Mouse (Mus musculus) heart, postnatal 10 days (tissue): ENCODE measurements around the gene Ddah2. TPM values are rescaled to one million over a fixed set of nuclear protein-coding genes. Genes with fewer than 3 reads are reported as not detected.
A peak's percentile ranks its signal among the peaks of the same experiment; 100 is the strongest.

ENCODE experiments used
- DNase-seq, 2 experiments: peaks; one replicate each; pipeline ENCODE4 v3.0.0; 2021
- intact Hi-C: fragments of 180-260 bp; cut with DNase I; formaldehyde crosslinking; loops from one replicate; pipeline ENCODE4 v1.15.1; 2025
- total RNA-seq, 2 experiments: library from RNA; stranded (reverse); gene quantifications; 2 replicates each; pipeline ENCODE4 v1.2.3; 2021

Gene Ddah2
- total RNA-seq, 2 experiments from 2014 or later, result 84.5 to 86.1 TPM

- DNase-seq, result no peak
- intact Hi-C loops, result no loop called here
Measured at GRCm38 (mm10) chr17:35094475-35095365, 35.9 kb downstream of the Ddah2 start.

- no peak for DNase-seq
- intact Hi-C loops, result no loop called here
Measured at GRCm38 (mm10) chr17:35096597-35096996, 37.8 kb downstream of the Ddah2 start.

- DNase-seq, result peak in 1 of 2 experiments; percentile 41
- intact Hi-C loops, result no loop called here
Measured at GRCm38 (mm10) chr17:35097164-35097655, 38.4 kb downstream of the Ddah2 start.

- DNase-seq, result no peak
- intact Hi-C loops, result no loop called here
Measured at GRCm38 (mm10) chr17:35100196-35100765, 41.4 kb downstream of the Ddah2 start.

DNA sequence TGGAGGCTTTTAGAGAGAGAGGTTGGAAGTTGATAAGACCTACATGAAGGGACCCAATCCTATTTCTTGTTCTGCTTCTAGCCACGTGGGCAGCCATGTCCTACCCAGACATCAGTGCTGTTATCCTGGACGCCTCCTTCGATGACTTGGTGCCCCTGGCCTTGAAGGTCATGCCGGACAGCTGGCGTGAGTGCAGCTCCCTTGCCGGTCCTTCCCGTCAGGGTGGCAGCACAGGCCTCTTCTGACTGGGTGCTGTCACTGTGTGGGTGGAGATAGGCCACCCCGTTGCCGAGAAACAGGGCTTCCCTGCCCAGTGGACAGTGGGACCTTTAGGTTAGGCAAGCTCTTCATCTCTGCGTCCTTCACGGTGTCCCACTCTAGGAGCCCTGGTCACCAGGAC, 42.3 kb downstream of the Ddah2 start:
- DNase-seq, result no peak
- intact Hi-C loops, result no loop called here

GRCm38 (mm10) chr17:35102299-35102698, 43.5 kb downstream of the Ddah2 start:
- intact Hi-C loops, result no loop called here
- no peak for DNase-seq

GRCm38 (mm10) chr17:35103221-35103690, 44.4 kb downstream of the Ddah2 start:
- intact Hi-C loops, result no loop called here

DNA sequence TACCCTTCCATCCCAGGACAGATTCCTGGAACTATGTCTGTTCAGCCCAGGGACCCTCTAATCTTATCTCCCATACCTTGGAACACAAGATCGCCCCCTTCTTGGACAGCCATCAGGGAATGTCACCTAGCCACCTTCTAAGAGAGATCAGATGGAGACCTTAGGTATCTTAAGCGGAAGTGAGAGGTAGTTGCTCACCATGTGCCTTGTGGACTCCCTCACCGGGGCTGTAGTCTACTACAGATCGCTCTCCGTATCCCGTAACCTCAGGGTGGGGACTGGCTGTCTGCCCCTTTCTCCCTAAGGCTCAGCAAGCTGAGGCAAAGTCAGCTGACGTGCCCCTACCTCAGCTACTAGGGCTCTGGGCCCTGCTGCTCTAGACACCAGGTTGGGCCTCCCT, 45.2 kb downstream of the Ddah2 start:
- no peak for DNase-seq
- intact Hi-C loops, result no loop called here

More at GRCm38 (mm10) chr17:35103221-35103690, 44.4 kb downstream of the Ddah2 start:
- DNase-seq, result no peak

DNA sequence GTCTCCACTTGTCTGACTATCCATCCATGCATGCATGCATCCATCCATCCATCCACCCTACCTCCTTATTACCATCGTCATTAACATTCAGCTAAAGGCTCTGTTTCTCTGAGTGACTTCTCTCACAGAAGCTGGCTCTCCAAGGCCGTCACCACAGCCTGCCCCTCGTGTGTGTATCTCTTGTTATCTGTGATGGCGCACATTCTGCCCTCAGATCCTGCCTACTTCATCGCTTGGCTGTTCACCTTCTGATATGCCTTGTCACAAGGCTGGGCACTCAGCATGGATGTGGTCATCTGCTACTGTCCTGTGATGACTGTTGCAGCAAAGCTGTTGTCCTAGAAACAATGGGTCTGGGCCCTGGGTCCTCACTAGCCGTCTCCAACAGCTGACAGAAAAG, 45.9 kb downstream of the Ddah2 start:
- DNase-seq, result no peak

GRCm38 (mm10) chr17:35105740-35106389, 47.0 kb downstream of the Ddah2 start:
- peak; percentile 47 to 50 for DNase-seq
- intact Hi-C loops, result loop anchor here (1.0 to 5.0 kb wide), 2 partner anchors 44 to 85 kb away; no protein-coding TSS in a partner anchor

More for the DNA sequence above, 45.9 kb downstream of the Ddah2 start:
- intact Hi-C loops, result loop anchor here (5.0 kb wide), 1 partner anchor 42 kb away; no protein-coding TSS in a partner anchor

GRCm38 (mm10) chr17:35106522-35106921, 47.7 kb downstream of the Ddah2 start:
- no peak for DNase-seq
- intact Hi-C loops, result loop anchor here (1.0 to 5.0 kb wide), 2 partner anchors 44 to 85 kb away; no protein-coding TSS in a partner anchor

- intact Hi-C loops, result loop anchor here (5.0 kb wide), 1 partner anchor 46 kb away; no protein-coding TSS in a partner anchor
- DNase-seq, result no peak
Measured at GRCm38 (mm10) chr17:35108097-35108496, 49.3 kb downstream of the Ddah2 start, which contains the start of gene Ly6g5c. TSS of gene Ly6g5c (plus strand) at chr17:35108279.

Other genes with a start within 250 kb of the Ddah2 start
- gene Stk19, start 222.1 kb upstream of the Ddah2 start, total RNA-seq, result 10 to 100 TPM; 12.5 to 13.5 TPM
- gene Dxo, start 222.0 kb upstream of the Ddah2 start, total RNA-seq, result 10 to 100 TPM; 16.9 to 20.5 TPM
- 10 to 100 TPM; 27.6 to 29.3 TPM for gene Skiv2l, start 208.8 kb upstream of the Ddah2 start, total RNA-seq
- gene Nelfe, start 208.6 kb upstream of the Ddah2 start, total RNA-seq, result 10 to 100 TPM; 21.0 to 21.3 TPM
- gene Cfb, start 196.5 kb upstream of the Ddah2 start, total RNA-seq, result 1 to 10 TPM; 3.5 to 7.0 TPM
- 1 to 10 TPM; 5.5 to 9.3 TPM for gene Zbtb12, start 179.6 kb upstream of the Ddah2 start, total RNA-seq
- gene Gm20547, start 177.0 kb upstream of the Ddah2 start, total RNA-seq, result not detected
- 1 to 10 TPM; 3.1 to 5.6 TPM for gene C2, start 160.8 kb upstream of the Ddah2 start, total RNA-seq
- 10 to 100 TPM; 52.4 to 58.2 TPM for gene Ehmt2, start 160.6 kb upstream of the Ddah2 start, total RNA-seq
- gene Slc44a4, start 144.6 kb upstream of the Ddah2 start, total RNA-seq, result not detected
- gene Neu1, start 127.8 kb upstream of the Ddah2 start, total RNA-seq, result 10 to 100 TPM; 12.2 to 12.6 TPM
- 1 to 10 TPM; 3.9 to 4.5 TPM for gene Hspa1b, start 99.8 kb upstream of the Ddah2 start, total RNA-seq
- gene Gm20481, start 89.1 kb upstream of the Ddah2 start, total RNA-seq, result not detected
- gene Hspa1a, start 86.9 kb upstream of the Ddah2 start, total RNA-seq, result 1 to 10 TPM; 2.6 TPM
- gene Hspa1l, start 86.3 kb upstream of the Ddah2 start, total RNA-seq, result 1 to 10 TPM; 4.0 to 4.1 TPM
- 10 to 100 TPM; 28.8 to 31.7 TPM for gene Lsm2, start 77.2 kb upstream of the Ddah2 start, total RNA-seq
- 10 to 100 TPM; 34.5 to 35.6 TPM for gene Vars, start 58.0 kb upstream of the Ddah2 start, total RNA-seq
- gene Vwa7, start 42.5 kb upstream of the Ddah2 start, total RNA-seq, result 1 to 10 TPM; 3.3 to 3.8 TPM
- under 1 TPM in 1 of 2 experiments, not detected in 1; 0.38 TPM for gene Sapcd1, start 31.0 kb upstream of the Ddah2 start, total RNA-seq
- 1 to 10 TPM; 2.0 TPM for gene Msh5, start 12.3 kb upstream of the Ddah2 start, total RNA-seq
- gene Clic1, start 9.1 kb upstream of the Ddah2 start, total RNA-seq, result 100 to 1,000 TPM; 115 to 118 TPM
- not detected for gene Ly6g6c, start 6.4 kb downstream of the Ddah2 start, total RNA-seq
- under 1 TPM; 0.55 to 0.77 TPM for gene Mpig6b, start 7.1 kb downstream of the Ddah2 start, total RNA-seq
- under 1 TPM; 0.24 to 0.37 TPM for gene Ly6g6e, start 17.9 kb downstream of the Ddah2 start, total RNA-seq
- 1 to 10 TPM; 1.1 to 1.2 TPM for gene Ly6g6d, start 19.0 kb downstream of the Ddah2 start, total RNA-seq
- not detected for gene Ly6g6f, start 26.6 kb downstream of the Ddah2 start, total RNA-seq
- 10 to 100 TPM; 51.0 to 55.7 TPM for gene Abhd16a, start 30.2 kb downstream of the Ddah2 start, total RNA-seq
- not detected for gene Ly6g5c, start 49.2 kb downstream of the Ddah2 start, total RNA-seq
- gene Ly6g5b, start 56.4 kb downstream of the Ddah2 start, total RNA-seq, result under 1 TPM in 1 of 2 experiments, not detected in 1; 0.67 TPM
- gene Gpank1, start 62.4 kb downstream of the Ddah2 start, total RNA-seq, result 1 to 10 TPM; 6.6 to 8.3 TPM
- gene Csnk2b, start 63.0 kb downstream of the Ddah2 start, total RNA-seq, result 100 to 1,000 TPM; 183 to 187 TPM
- 10 to 100 TPM; 28.5 to 32.4 TPM for gene D17H6S53E, start 67.3 kb downstream of the Ddah2 start, total RNA-seq
- gene Apom, start 73.0 kb downstream of the Ddah2 start, total RNA-seq, result not detected
- 100 to 1,000 TPM; 285 to 291 TPM for gene Bag6, start 76.1 kb downstream of the Ddah2 start, total RNA-seq
- gene Prrc2a, start 105.9 kb downstream of the Ddah2 start, total RNA-seq, result 100 to 1,000 TPM; 195 to 211 TPM
- gene Aif1, start 117.0 kb downstream of the Ddah2 start, total RNA-seq, result 1 to 10 TPM; 2.9 to 4.6 TPM
- 1 to 10 TPM; 2.8 to 4.5 TPM for gene Lst1, start 129.4 kb downstream of the Ddah2 start, total RNA-seq
- 1 to 10 TPM in 1 of 2 experiments, under 1 TPM in 1; 0.94 to 1.2 TPM for gene Ltb, start 135.4 kb downstream of the Ddah2 start, total RNA-seq
- gene Tnf, start 143.0 kb downstream of the Ddah2 start, total RNA-seq, result under 1 TPM; 0.72 to 0.87 TPM
- under 1 TPM in 1 of 2 experiments, not detected in 1; 0.17 TPM for gene Lta, start 146.3 kb downstream of the Ddah2 start, total RNA-seq
- under 1 TPM in 1 of 2 experiments, not detected in 1; 0.84 TPM for gene Gm16181, start 161.8 kb downstream of the Ddah2 start, total RNA-seq
- 1 to 10 TPM; 4.9 to 5.7 TPM for gene Atp6v1g2, start 174.6 kb downstream of the Ddah2 start, total RNA-seq
- gene Nfkbil1, start 176.8 kb downstream of the Ddah2 start, total RNA-seq, result 10 to 100 TPM in 1 of 2 experiments, 1 to 10 TPM in 1; 10.0 to 12.2 TPM
- 100 to 1,000 TPM; 163 to 169 TPM for gene Ddx39b, start 182.7 kb downstream of the Ddah2 start, total RNA-seq
- gene H2-D1, start 203.7 kb downstream of the Ddah2 start, total RNA-seq, result 10 to 100 TPM; 67.7 to 69.9 TPM